Mouse (Mus musculus) hindbrain, embryonic 13.5 days (tissue): Measurements from ENCODE around the gene D17H6S53E. TPM values are rescaled to one million over a fixed set of nuclear protein-coding genes. Genes with fewer than 3 reads are reported as not detected.
A peak's percentile ranks its signal among the peaks of the same experiment; 100 is the strongest.

Source experiments
- ATAC-seq: fragments of 200-750 bp; cut with Nextera tagmentation; 2 replicates; pipeline ENCODE4 v1.8.0; 2017; ENCODE audit warnings: moderate TSS enrichment; ENCODE audit not compliant: low FRiP score
- H3K27ac ChIP-seq: fragments of 300-500 bp; sonication (generic); 2 replicates; pipeline ENCODE4 v1.5.1; 2015; ENCODE audit warnings: inconsistent platforms, mild to moderate bottlenecking, moderate library complexity
- H3K27me3 ChIP-seq: fragments of 300-500 bp; sonication (generic); 2 replicates; pipeline ENCODE4 v1.6.1; 2015; ENCODE audit warnings: mild to moderate bottlenecking, inconsistent platforms
- H3K36me3 ChIP-seq: fragments of 300-500 bp; sonication (generic); 2 replicates; pipeline ENCODE4 v1.6.1; 2015; ENCODE audit warnings: mild to moderate bottlenecking, inconsistent platforms
- H3K4me1 ChIP-seq: fragments of 300-500 bp; sonication (generic); replicated peaks from 2 replicates; pipeline ENCODE4 v1.6.1; 2015; ENCODE audit warnings: inconsistent platforms
- H3K4me2 ChIP-seq: fragments of 300-500 bp; sonication (generic); 2 replicates; pipeline ENCODE4 v1.6.1; 2015; ENCODE audit warnings: inconsistent platforms, mild to moderate bottlenecking, moderate library complexity
- H3K4me3 ChIP-seq: fragments of 300-500 bp; sonication (generic); 2 replicates; pipeline ENCODE4 v1.5.1; 2015; ENCODE audit warnings: mild to moderate bottlenecking, inconsistent platforms
- H3K9ac ChIP-seq: fragments of 300-500 bp; sonication (generic); 2 replicates; pipeline ENCODE4 v1.6.1; 2015; ENCODE audit warnings: mild to moderate bottlenecking, inconsistent platforms
- H3K9me3 ChIP-seq: fragments of 300-500 bp; sonication (generic); 2 replicates; pipeline ENCODE4 v1.6.1; 2016; ENCODE audit warnings: inconsistent platforms
- WGBS: fragments of 180-500 bp; shearing (Covaris S2); methylation state at CpG from one replicate; pipeline ENCODE4 v1.1.7; 2015; 5-methylcytosine and 5-hydroxymethylcytosine counted together
- polyA plus RNA-seq: library from polyadenylated mRNA; unstranded; fragments of >200 nt; fragmentation: Nextera tagmentation; extraction: Ambion mirVana; gene quantifications from 2 replicates; pipeline ENCODE4 v1.2.1, GENCODE M21; 2015

Gene D17H6S53E
- polyA plus RNA-seq, 1 experiment from 2014 or later = 11.2 TPM

DNA sequence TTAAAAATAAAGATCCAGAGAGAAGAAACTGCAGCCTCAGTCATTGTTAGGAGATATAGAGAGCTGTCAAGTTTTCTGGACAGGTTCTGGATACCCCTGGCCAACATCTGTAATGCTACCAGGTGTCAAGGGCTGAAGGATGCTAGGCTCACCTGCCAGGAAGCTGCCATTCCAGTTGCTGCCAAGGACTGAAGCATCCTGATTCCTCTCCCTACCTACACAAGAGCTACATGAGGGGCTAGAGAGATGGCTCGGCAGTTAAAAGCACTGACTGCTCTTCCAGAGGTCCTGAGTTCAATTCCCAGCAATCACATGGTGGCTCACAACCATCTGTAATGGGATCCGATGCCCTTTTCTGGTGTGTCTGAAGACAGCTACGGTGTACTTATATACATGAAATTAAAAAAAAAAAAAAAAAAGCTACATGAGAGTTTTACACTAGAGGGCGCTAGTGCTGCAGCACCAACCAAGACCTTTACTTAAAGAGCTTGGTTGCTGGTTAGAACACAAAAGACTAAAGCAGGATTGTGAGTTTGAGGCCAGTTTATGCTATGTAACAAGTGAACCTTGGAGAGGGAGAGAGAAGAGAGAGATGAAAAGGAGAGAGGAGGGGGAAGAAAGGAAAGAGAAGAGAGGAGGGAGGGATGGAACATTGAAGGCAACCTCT lies 42.5 kb downstream of the D17H6S53E start:
- WGBS = 23% methylated on average over 4 of the region's 4 CpGs

DNA sequence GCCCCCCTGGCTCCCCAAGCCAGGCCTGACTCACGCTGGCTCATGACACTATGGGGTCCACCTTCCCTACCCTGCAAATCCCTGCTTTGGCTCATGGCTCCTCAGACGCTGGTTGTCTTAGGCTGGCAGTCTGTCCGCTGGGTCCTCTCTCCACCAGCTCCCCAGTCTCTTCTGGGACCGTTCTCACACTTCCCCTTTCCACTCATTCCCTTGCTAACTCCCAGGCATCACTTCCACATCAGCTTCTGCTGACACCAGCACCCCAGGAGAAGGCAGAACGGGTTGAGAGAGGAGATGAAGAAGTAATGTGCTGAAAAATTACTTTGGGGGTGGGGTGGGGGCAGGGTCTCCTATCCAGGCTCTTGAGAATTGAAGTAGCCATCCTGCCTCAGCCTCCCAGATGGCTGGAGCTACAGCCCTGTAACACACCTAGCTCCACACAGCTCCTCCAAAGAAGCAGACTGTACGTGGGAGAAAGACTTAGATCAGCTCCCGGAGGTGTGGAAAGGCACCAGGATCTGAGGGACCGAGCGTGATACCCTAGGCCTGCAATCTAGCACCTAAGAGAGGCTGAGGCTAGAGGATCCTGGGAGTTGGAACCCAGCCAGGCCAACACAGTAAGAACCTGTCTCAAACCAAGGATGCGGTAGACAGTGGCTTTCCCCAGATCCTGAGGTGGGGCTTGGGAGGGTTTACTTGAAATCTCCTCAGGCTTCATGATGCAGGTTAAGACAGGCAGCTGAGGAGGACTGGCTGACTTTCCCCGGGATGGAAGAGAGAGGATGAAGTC lies 46.5 kb downstream of the D17H6S53E start:
- WGBS = 79% methylated on average over 11 of the region's 11 CpGs

More for the DNA sequence above, 42.5 kb downstream of the D17H6S53E start:
- peaks cover 14% of the 10 kb centered on the region for H3K4me1 ChIP-seq
- H3K27me3 ChIP-seq = no peaks in the 10 kb centered on the region
- no peak overlapping the region for H3K4me3 ChIP-seq
- H3K27ac ChIP-seq = peak overlapping the region; percentile 48; the same call in 1 of the 2 replicates
- H3K4me2 ChIP-seq = no peak overlapping the region
- no peak overlapping the region for H3K9ac ChIP-seq
- no peak for ATAC-seq
- H3K9me3 ChIP-seq = no peaks in the 10 kb centered on the region
- H3K36me3 ChIP-seq = no peaks in the 10 kb centered on the region

DNA sequence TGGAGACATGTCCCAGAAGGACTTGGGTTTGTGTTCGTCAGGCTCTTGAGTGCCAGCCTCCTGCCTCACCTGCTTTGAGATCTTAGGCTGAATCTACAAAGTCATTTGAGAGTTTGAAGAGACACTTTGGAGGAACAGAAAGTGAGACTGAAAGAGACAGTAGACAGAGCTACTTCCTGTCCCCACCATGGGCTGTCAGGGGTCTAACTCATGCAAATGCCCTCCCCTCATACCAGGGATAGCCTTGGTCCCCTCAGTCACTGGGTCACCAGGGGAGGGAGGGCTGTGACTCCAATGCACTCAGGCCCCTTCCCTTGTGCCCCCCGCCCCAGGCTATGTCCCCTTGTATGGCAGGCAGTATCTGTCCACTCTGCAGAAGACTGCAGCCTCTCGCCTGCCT lies 47.2 kb downstream of the D17H6S53E start:
- no peak overlapping the region for H3K4me2 ChIP-seq
- no peak overlapping the region for H3K27ac ChIP-seq
- H3K36me3 ChIP-seq = no peaks in the 10 kb centered on the region
- H3K4me3 ChIP-seq = no peak overlapping the region
- 77% methylated on average over 3 of the region's 3 CpGs for WGBS
- ATAC-seq = no peak
- H3K9ac ChIP-seq = 0 out of 2 replicates have a peak overlapping the region, but pooled peaks have one; percentile 19
- H3K4me1 ChIP-seq = no peaks in the 10 kb centered on the region
- no peaks in the 10 kb centered on the region for H3K9me3 ChIP-seq
- H3K27me3 ChIP-seq = no peaks in the 10 kb centered on the region

More for the DNA sequence above, 46.5 kb downstream of the D17H6S53E start:
- no peaks in the 10 kb centered on the region for H3K9me3 ChIP-seq
- no peak overlapping the region for H3K4me2 ChIP-seq
- H3K27ac ChIP-seq = no peak overlapping the region; the same call in 1 of the 2 replicates
- H3K9ac ChIP-seq = peak overlapping the region; percentile 19; the same call in 1 of the 2 replicates
- H3K4me3 ChIP-seq = no peak overlapping the region
- no peak for ATAC-seq
- H3K36me3 ChIP-seq = no peaks in the 10 kb centered on the region
- no peaks in the 10 kb centered on the region for H3K4me1 ChIP-seq
- H3K27me3 ChIP-seq = no peaks in the 10 kb centered on the region

DNA sequence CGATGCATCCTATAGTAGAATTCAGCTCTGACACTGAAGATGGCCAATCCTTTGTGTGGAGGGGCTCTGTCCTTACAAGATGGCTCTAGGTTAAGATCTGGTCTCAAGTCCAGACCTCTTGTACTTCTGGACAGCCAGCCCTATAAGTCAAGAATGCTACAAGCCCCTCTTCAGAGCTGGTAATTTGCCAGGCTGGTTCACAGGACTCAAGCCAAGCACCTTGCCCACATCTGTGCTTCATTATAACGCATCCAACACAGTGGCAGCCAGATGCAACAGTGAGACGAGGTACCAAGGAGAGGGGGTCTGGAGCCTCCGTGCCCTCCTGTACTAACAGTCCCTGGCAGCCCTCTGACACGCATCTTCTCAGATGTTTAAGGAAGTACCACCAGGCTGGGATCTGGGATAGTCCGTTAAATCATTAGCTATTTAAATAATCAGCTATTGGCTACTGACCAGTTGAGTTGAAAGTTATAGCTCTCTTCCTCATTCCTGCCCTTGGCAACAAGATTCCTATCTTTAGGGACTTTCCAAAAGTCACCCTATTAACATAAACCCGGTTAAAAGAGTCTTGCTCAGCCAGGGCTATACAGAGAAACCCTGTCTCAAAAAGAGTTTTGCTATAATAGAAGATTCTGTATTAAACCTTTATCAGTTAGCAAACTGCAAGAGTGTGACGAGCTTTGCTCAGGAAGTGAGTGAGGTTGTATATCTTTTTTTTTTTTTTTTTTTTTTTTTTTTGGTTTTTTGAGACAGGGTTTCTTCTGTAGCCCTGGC lies 48.2 kb downstream of the D17H6S53E start:
- H3K4me2 ChIP-seq = no peak overlapping the region
- H3K9me3 ChIP-seq = no peaks in the 10 kb centered on the region
- H3K9ac ChIP-seq = no peak overlapping the region; the same call in 1 of the 2 replicates
- no peak overlapping the region for H3K27ac ChIP-seq
- no peaks in the 10 kb centered on the region for H3K27me3 ChIP-seq
- no peaks in the 10 kb centered on the region for H3K36me3 ChIP-seq
- H3K4me3 ChIP-seq = no peak overlapping the region
- H3K4me1 ChIP-seq = no peaks in the 10 kb centered on the region
- 75% methylated on average over 8 of the region's 8 CpGs for WGBS
- no peak for ATAC-seq

DNA sequence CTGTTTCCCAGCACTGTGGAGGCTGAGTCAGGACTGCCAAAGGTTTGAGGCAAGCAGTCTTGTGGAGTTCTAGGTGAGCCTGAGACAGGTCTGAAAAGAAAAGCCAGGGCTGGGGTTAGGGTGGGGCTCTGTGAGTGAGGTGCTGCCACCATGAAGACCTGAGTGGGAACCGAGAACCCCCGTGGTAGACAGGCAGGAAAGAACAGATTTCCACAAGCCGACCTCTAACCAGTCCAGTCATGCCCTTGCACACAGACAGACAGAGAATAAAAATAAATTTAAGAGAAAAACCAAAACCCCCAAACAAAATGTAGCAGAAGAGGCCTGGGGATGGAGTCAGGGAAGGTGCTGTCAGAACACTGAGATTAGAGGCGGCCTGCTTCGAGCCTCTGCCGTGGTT lies 49.2 kb downstream of the D17H6S53E start:
- H3K4me2 ChIP-seq = no peak overlapping the region
- H3K9ac ChIP-seq = no peak overlapping the region
- H3K4me1 ChIP-seq = no peaks in the 10 kb centered on the region
- no peaks in the 10 kb centered on the region for H3K9me3 ChIP-seq
- no peak overlapping the region for H3K27ac ChIP-seq
- no peak overlapping the region for H3K4me3 ChIP-seq
- H3K27me3 ChIP-seq = no peaks in the 10 kb centered on the region
- 77% methylated on average over 6 of the region's 6 CpGs for WGBS
- no peak for ATAC-seq
- no peaks in the 10 kb centered on the region for H3K36me3 ChIP-seq

DNA sequence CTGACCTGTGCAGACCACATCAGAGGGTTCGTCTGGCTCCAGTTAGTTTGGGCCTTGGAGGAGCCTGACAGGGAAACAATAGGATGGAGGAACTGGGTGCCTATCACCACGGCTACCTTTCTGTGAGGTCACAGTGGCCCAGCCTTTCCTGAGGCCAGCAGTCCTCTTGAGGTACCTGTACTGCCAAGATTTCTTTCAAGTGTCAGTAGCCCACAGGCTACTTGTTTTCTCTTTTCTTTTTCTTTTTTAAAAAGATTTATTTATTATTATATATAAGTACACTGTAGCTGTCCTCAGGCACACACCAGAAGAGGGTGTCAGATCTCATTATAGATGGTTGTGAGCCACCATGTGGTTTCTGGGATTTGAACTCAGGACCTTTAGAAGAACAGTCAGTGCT lies 49.8 kb downstream of the D17H6S53E start, which contains the start of gene Aif1:
Gene Aif1 (minus strand): TSS at position 101 of the 400 bp plus-strand sequence.
- no peaks in the 10 kb centered on the region for H3K9me3 ChIP-seq
- no peak within 1 kb of the TSS for H3K27ac ChIP-seq
- WGBS = 38% methylated on average over 2 of the region's 2 CpGs
- no peaks in the 10 kb centered on the region for H3K36me3 ChIP-seq
- no peaks in the 10 kb centered on the region for H3K4me1 ChIP-seq
- no peaks in the 10 kb centered on the region for H3K27me3 ChIP-seq
- H3K4me3 ChIP-seq = no peak within 1 kb of the TSS
- no peak for ATAC-seq
- H3K4me2 ChIP-seq = no peak within 1 kb of the TSS
- no peak within 1 kb of the TSS for H3K9ac ChIP-seq

Other genes starting within 250 kb of the D17H6S53E start
- 13.5 and 13.9 TPM in 2 replicates for gene Zbtb12, start 246.9 kb upstream of the D17H6S53E start, polyA plus RNA-seq
- gene Gm20547, start 244.3 kb upstream of the D17H6S53E start, polyA plus RNA-seq = 0.10 TPM in 1 of 2 replicates, not detected in the other
- gene C2, start 228.1 kb upstream of the D17H6S53E start, polyA plus RNA-seq = 1.4 and 2.3 TPM in 2 replicates
- gene Ehmt2, start 227.9 kb upstream of the D17H6S53E start, polyA plus RNA-seq = 90.1 and 98.0 TPM in 2 replicates
- 0.17 TPM in 1 of 2 replicates, not detected in the other for gene Slc44a4, start 211.9 kb upstream of the D17H6S53E start, polyA plus RNA-seq
- 30.6 and 31.5 TPM in 2 replicates for gene Neu1, start 195.1 kb upstream of the D17H6S53E start, polyA plus RNA-seq
- 0.26 and 0.32 TPM in 2 replicates for gene Hspa1b, start 167.1 kb upstream of the D17H6S53E start, polyA plus RNA-seq
- not detected in 2 replicates for gene Gm20481, start 156.5 kb upstream of the D17H6S53E start, polyA plus RNA-seq
- gene Hspa1a, start 154.2 kb upstream of the D17H6S53E start, polyA plus RNA-seq = 4.0 and 4.6 TPM in 2 replicates
- gene Hspa1l, start 153.7 kb upstream of the D17H6S53E start, polyA plus RNA-seq = 0.85 and 1.1 TPM in 2 replicates
- 112 and 117 TPM in 2 replicates for gene Lsm2, start 144.5 kb upstream of the D17H6S53E start, polyA plus RNA-seq
- gene Vars, start 125.4 kb upstream of the D17H6S53E start, polyA plus RNA-seq = 57.3 TPM in 2 replicates
- gene Vwa7, start 109.8 kb upstream of the D17H6S53E start, polyA plus RNA-seq = 0.16 and 0.18 TPM in 2 replicates
- gene Sapcd1, start 98.4 kb upstream of the D17H6S53E start, polyA plus RNA-seq = 2.5 and 2.9 TPM in 2 replicates
- 2.7 and 3.5 TPM in 2 replicates for gene Msh5, start 79.6 kb upstream of the D17H6S53E start, polyA plus RNA-seq
- gene Clic1, start 76.4 kb upstream of the D17H6S53E start, polyA plus RNA-seq = 100 and 102 TPM in 2 replicates
- 420 and 426 TPM in 2 replicates for gene Ddah2, start 67.3 kb upstream of the D17H6S53E start, polyA plus RNA-seq
- gene Ly6g6c, start 61.0 kb upstream of the D17H6S53E start, polyA plus RNA-seq = not detected in 2 replicates
- 0.25 and 0.31 TPM in 2 replicates for gene Mpig6b, start 60.2 kb upstream of the D17H6S53E start, polyA plus RNA-seq
- gene Ly6g6e, start 49.5 kb upstream of the D17H6S53E start, polyA plus RNA-seq = 0.45 TPM in 1 of 2 replicates, not detected in the other
- gene Ly6g6d, start 48.3 kb upstream of the D17H6S53E start, polyA plus RNA-seq = 0.61 and 1.1 TPM in 2 replicates
- gene Ly6g6f, start 40.8 kb upstream of the D17H6S53E start, polyA plus RNA-seq = 0.19 and 0.28 TPM in 2 replicates
- 86.9 and 93.8 TPM in 2 replicates for gene Abhd16a, start 37.1 kb upstream of the D17H6S53E start, polyA plus RNA-seq
- 0.36 TPM in 1 of 2 replicates, not detected in the other for gene Ly6g5c, start 18.1 kb upstream of the D17H6S53E start, polyA plus RNA-seq
- 1.1 and 1.9 TPM in 2 replicates for gene Ly6g5b, start 10.9 kb upstream of the D17H6S53E start, polyA plus RNA-seq
- gene Gpank1, start 4.9 kb upstream of the D17H6S53E start, polyA plus RNA-seq = 21.6 and 24.4 TPM in 2 replicates
- 317 and 322 TPM in 2 replicates for gene Csnk2b, start 4.3 kb upstream of the D17H6S53E start, polyA plus RNA-seq
- gene Apom, start 5.7 kb downstream of the D17H6S53E start, polyA plus RNA-seq = 0.34 and 0.84 TPM in 2 replicates
- gene Bag6, start 8.8 kb downstream of the D17H6S53E start, polyA plus RNA-seq = 76.5 and 81.9 TPM in 2 replicates
- gene Prrc2a, start 38.5 kb downstream of the D17H6S53E start, polyA plus RNA-seq = 181 and 196 TPM in 2 replicates
- gene Aif1, start 49.7 kb downstream of the D17H6S53E start, polyA plus RNA-seq = 8.7 and 11.6 TPM in 2 replicates
- 6.8 and 8.9 TPM in 2 replicates for gene Lst1, start 62.1 kb downstream of the D17H6S53E start, polyA plus RNA-seq
- 0.44 and 0.52 TPM in 2 replicates for gene Ltb, start 68.1 kb downstream of the D17H6S53E start, polyA plus RNA-seq
- gene Tnf, start 75.6 kb downstream of the D17H6S53E start, polyA plus RNA-seq = not detected in 2 replicates
- gene Lta, start 79.0 kb downstream of the D17H6S53E start, polyA plus RNA-seq = 0.23 and 0.27 TPM in 2 replicates
- gene Gm16181, start 94.5 kb downstream of the D17H6S53E start, polyA plus RNA-seq = 0.57 and 0.83 TPM in 2 replicates
- 52.4 and 54.2 TPM in 2 replicates for gene Atp6v1g2, start 107.3 kb downstream of the D17H6S53E start, polyA plus RNA-seq
- gene Nfkbil1, start 109.4 kb downstream of the D17H6S53E start, polyA plus RNA-seq = 8.4 and 10.8 TPM in 2 replicates
- 391 and 410 TPM in 2 replicates for gene Ddx39b, start 115.4 kb downstream of the D17H6S53E start, polyA plus RNA-seq
- 73.4 and 73.6 TPM in 2 replicates for gene H2-D1, start 136.4 kb downstream of the D17H6S53E start, polyA plus RNA-seq
- gene H2-Q1, start 194.0 kb downstream of the D17H6S53E start, polyA plus RNA-seq = 0.14 and 0.30 TPM in 2 replicates
- 0.68 and 1.0 TPM in 2 replicates for gene H2-Q2, start 215.9 kb downstream of the D17H6S53E start, polyA plus RNA-seq